Mouse (Mus musculus): ENCODE data around the gene Fto.

DNA sequence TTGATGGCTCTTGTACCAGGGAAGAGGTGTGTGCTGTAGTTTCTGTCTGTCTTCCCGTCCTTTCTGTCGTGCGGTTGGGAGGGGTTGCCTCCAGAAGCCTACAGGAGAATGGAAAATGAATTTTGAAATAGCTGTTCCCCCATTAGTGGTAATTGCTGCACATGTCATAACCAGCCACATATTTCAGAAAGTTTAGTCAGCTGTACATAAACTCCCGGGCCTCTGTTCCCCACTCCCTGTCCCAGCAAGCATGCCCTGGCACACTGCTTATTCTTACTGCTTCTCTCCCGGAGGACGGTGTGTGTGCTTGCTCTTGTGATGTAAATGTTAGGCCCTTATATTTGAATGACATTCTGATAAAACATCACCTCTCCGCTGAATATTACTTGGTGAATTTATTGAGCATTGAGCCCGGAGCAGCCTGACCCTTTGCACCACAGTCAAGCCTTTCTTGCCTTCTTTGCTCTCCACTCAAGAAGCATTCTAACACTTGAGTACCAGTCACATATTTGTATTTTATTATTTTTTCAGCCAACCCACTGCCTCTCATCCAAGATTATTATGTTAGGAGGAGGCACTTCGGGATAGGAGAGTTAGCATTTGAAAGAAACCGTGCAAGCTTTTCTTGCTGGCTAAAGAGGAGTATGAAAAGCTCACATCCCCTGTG lies 175.6 kb downstream of the Fto start:
- no peak for TF ChIP-seq CTCF (IDR thresholded peaks at IDR 0.05; ENCODE audit: borderline replicate concordance, extremely low read depth, insufficient read depth, insufficient read length)
- no peak for TF ChIP-seq POLR2A (IDR thresholded peaks at IDR 0.05; ENCODE audit: borderline replicate concordance, extremely low read depth, insufficient read depth, insufficient read length, poor library complexity, severe bottlenecking)

All from brain, embryonic 14.5 days (tissue).